Mouse (Mus musculus) layer of hippocampus, postnatal 25 days (tissue): ENCODE results near the gene Aldh3a2. TPM values are rescaled to one million over a fixed set of nuclear protein-coding genes. Genes with fewer than 3 reads are reported as not detected.
"Not testable (repeated sequence)": the region's sequence is repeated elsewhere in the genome, so short reads cannot be mapped to it uniquely, and the experiment has no call there.

Experiments used
- DNase-seq, 2 experiments: peaks; one replicate each; pipeline ENCODE4 v3.0.0; 2022; ENCODE audit warnings: mixed read lengths in 2 of 2, low spot score in 1 of 2; ENCODE audit errors: extremely low spot score in 1 of 2
- total RNA-seq, 2 experiments: library from RNA; stranded (reverse); gene quantifications; 2 replicates each; pipeline ENCODE4 v1.2.3; 2021

Aldh3a2 gene
- total RNA-seq, 2 experiments from 2014 or later, result 56.1 to 63.8 TPM

- no peak for DNase-seq
These were observed 44.1 kb downstream of the Aldh3a2 start for GRCm38 (mm10) chr11:61222971-61223745.

- no peak for DNase-seq
These were observed 45.3 kb downstream of the Aldh3a2 start for GRCm38 (mm10) chr11:61222007-61222406.

- DNase-seq, result no peak
These were observed 46.9 kb downstream of the Aldh3a2 start for GRCm38 (mm10) chr11:61220156-61220881.

- DNase-seq, result no peak
These were observed 51.3 kb downstream of the Aldh3a2 start for GRCm38 (mm10) chr11:61215936-61216335.

GRCm38 (mm10) chr11:61212102-61212501, 55.2 kb downstream of the Aldh3a2 start:
- DNase-seq, result no peak

- no peak for DNase-seq
These were observed 58.9 kb downstream of the Aldh3a2 start for GRCm38 (mm10) chr11:61208316-61208715.

GRCm38 (mm10) chr11:61207487-61208246, 59.6 kb downstream of the Aldh3a2 start, which contains the start of gene Aldh3a1:
Gene Aldh3a1, plus strand, starts transcription at chr11:61207537.
- DNase-seq, result no peak

- DNase-seq, result no peak
These were observed 61.1 kb downstream of the Aldh3a2 start for GRCm38 (mm10) chr11:61206136-61206535.

GRCm38 (mm10) chr11:61205167-61205950, 61.9 kb downstream of the Aldh3a2 start:
- DNase-seq, result no peak

GRCm38 (mm10) chr11:61202810-61203209, 64.5 kb downstream of the Aldh3a2 start:
- no peak for DNase-seq

- no peak for DNase-seq
These were observed 65.1 kb downstream of the Aldh3a2 start for GRCm38 (mm10) chr11:61202186-61202585.

GRCm38 (mm10) chr11:61199620-61200362, 67.5 kb downstream of the Aldh3a2 start:
- DNase-seq, result no peak

GRCm38 (mm10) chr11:61197935-61198334, 69.3 kb downstream of the Aldh3a2 start:
- DNase-seq, result no peak

GRCm38 (mm10) chr11:61196616-61197353, 70.5 kb downstream of the Aldh3a2 start:
- no peak for DNase-seq

GRCm38 (mm10) chr11:61193392-61193791, 73.9 kb downstream of the Aldh3a2 start:
- peak; percentile 67 to 93 for DNase-seq

- DNase-seq, result no peak
These were observed 74.5 kb downstream of the Aldh3a2 start for GRCm38 (mm10) chr11:61192779-61193178.

GRCm38 (mm10) chr11:61192123-61192522, 75.1 kb downstream of the Aldh3a2 start:
- DNase-seq, result not testable (repeated sequence)

- DNase-seq, result no peak
These were observed 76.5 kb downstream of the Aldh3a2 start for GRCm38 (mm10) chr11:61190776-61191175.

GRCm38 (mm10) chr11:61183820-61184219, 83.4 kb downstream of the Aldh3a2 start:
- no peak for DNase-seq
